Mouse (Mus musculus): ENCODE measurements at regions not wholly inside any gene's neighbourhood (a gene's known extent, or its start where the extent isn't known, plus 50 kb on each side); places are given as distances from the start of the nearest gene placed in this dataset.

DNA sequence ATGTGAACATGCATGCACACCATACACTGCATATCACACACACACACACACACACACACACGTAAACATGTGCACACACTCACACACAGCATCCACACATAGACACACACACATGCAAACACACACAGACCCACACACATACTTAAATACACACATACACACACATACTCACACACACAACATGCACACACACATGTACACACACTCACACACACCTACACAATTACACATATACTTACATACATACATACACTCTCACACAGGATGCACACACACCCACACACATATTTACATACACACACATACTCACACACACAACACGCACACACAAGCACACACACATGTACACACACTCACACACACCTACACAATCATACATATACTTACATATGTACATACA, 54.1 kb upstream of the Adrb1 start:
- Histone ChIP-seq H3K27ac (ENCODE audit: low read depth) (no peak overlapping the region), H3K4me2 (no peak overlapping the region), H3K9me3 (ENCODE audit: low read depth, low read length) (no peaks in the 10 kb centered on the region), H3K9ac (no peak overlapping the region), H3K36me3 (ENCODE audit: insufficient read depth) (no peaks in the 10 kb centered on the region), H3K27me3 (ENCODE audit: insufficient read depth, low read length) (no peaks in the 10 kb centered on the region), H3K4me3 (ENCODE audit: low read depth, low read length) (no peak overlapping the region), H3K4me1 (ENCODE audit: insufficient read depth) (peaks cover 15% of the 10 kb centered on the region)
- no peak for TF ChIP-seq CTCF (IDR thresholded peaks at IDR 0.05; ENCODE audit: low read depth)
- ATAC-seq (ENCODE audit: insufficient read depth) (no peak), DNase-seq (no peak)
- 88% methylated on average over 2 of the region's 2 CpGs for WGBS

DNA sequence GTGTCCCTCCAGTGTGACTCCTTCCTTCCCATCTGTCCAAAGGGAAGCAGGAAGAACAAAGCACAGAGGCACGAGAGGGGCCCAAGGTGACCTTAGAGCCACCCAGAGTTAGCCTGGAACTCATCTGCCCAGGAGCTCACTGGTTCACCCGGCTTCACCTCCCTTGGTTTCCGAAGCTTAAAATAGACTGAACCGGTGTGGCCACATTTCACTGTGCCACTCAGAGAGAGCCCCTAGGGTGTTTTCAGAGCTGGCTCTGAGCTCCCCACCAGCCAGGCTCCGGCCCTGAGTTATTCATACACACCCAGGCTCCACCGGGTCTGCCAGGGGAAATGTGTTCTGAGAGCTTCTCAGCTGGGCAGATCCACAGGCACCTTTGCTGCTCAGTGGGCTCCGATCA, 53.0 kb upstream of the Adrb1 start:
- peaks cover 9% of the 10 kb centered on the region; the same call in 1 of the 2 replicates for H3K4me1 ChIP-seq (ENCODE audit: insufficient read depth)
- H3K27ac ChIP-seq (ENCODE audit: low read depth) = peak overlapping the region; percentile 71
- H3K27me3 ChIP-seq (ENCODE audit: insufficient read depth, low read length) = no peaks in the 10 kb centered on the region
- H3K36me3 ChIP-seq (ENCODE audit: insufficient read depth) = no peaks in the 10 kb centered on the region
- H3K4me3 ChIP-seq (ENCODE audit: low read depth, low read length) = no peak overlapping the region
- no peak overlapping the region for H3K9ac ChIP-seq
- peak; percentile 65 for ATAC-seq (ENCODE audit: insufficient read depth)
- no peak overlapping the region; the same call in 1 of the 2 replicates for H3K4me2 ChIP-seq
- H3K9me3 ChIP-seq (ENCODE audit: low read depth, low read length) = no peaks in the 10 kb centered on the region
- peak; percentile 69 for DNase-seq
- 37% methylated on average over 7 of the region's 7 CpGs for WGBS
- no peak for TF ChIP-seq CTCF (IDR thresholded peaks at IDR 0.05; ENCODE audit: low read depth)

- no peak for DNase-seq
- Histone ChIP-seq H3K27me3 (ENCODE audit: insufficient read depth, low read length) (no peaks in the 10 kb centered on the region), H3K9me3 (ENCODE audit: low read depth, low read length) (no peaks in the 10 kb centered on the region), H3K4me2 (no peak overlapping the region), H3K4me1 (ENCODE audit: insufficient read depth) (peaks cover 4% of the 10 kb centered on the region; the same call in 1 of the 2 replicates), H3K4me3 (ENCODE audit: low read depth, low read length) (no peak overlapping the region), H3K27ac (ENCODE audit: low read depth) (peak overlapping the region; percentile 71), H3K36me3 (ENCODE audit: insufficient read depth) (no peaks in the 10 kb centered on the region), H3K9ac (no peak overlapping the region)
- no peak for ATAC-seq (ENCODE audit: insufficient read depth)
- no peak for TF ChIP-seq CTCF (IDR thresholded peaks at IDR 0.05; ENCODE audit: low read depth)
- WGBS = 48% methylated on average over 7 of the region's 7 CpGs
Observed at GRCm38 (mm10) chr19:56669468-56669867, 52.5 kb upstream of the Adrb1 start.
